Mouse (Mus musculus): ENCODE data around the gene Cnnm1. TPM values are rescaled to one million over a fixed set of nuclear protein-coding genes. Genes with fewer than 3 reads are reported as not detected.
A peak's percentile ranks its signal among the peaks of the same experiment; 100 is the strongest.
"Not testable (repeated sequence)": the region's sequence is repeated elsewhere in the genome, so short reads cannot be mapped to it uniquely, and the experiment has no call there.

The Cnnm1 gene
- total and polyA plus RNA-seq, 3 experiments = 2.8 to 14.5 (median 2.8) TPM

GRCm38 (mm10) chr19:43478891-43479290 lies 38.7 kb downstream of the Cnnm1 start:
- peaks cover 75% of the 10 kb centered on the region for H3K36me3 ChIP-seq (replicated peaks)
- no peaks in the 10 kb centered on the region for H3K27me3 ChIP-seq (ENCODE audit: insufficient read depth, low read length)
- no peak overlapping the region for H3K4me3 ChIP-seq (ENCODE audit: low read depth, low read length)
- ATAC-seq (ENCODE audit: extremely low read depth, insufficient number of reproducible peaks, low FRiP score, poor library complexity, severe bottlenecking) = no peak
- peak; percentile 30 for DNase-seq (ENCODE audit: low spot score)
- TF ChIP-seq CTCF (IDR thresholded peaks at IDR 0.05; ENCODE audit: low read depth, low read length) (peak; percentile 92), TAL1 (conservative IDR thresholded peaks at IDR 0.05; ENCODE audit: low read depth, low read length) (no peak), GATA1 (IDR thresholded peaks at IDR 0.05; ENCODE audit: borderline replicate concordance, low read length) (no peak), GATA2 (IDR thresholded peaks at IDR 0.05; ENCODE audit: borderline replicate concordance, low read depth, low read length) (no peak), POLR2AphosphoS5 (IDR thresholded peaks at IDR 0.05; ENCODE audit: insufficient replicate concordance, low read depth, low read length) (no peak)
- H3K9me3 ChIP-seq (replicated peaks) = no peaks in the 10 kb centered on the region
- peaks cover 5% of the 10 kb centered on the region; the same call in 1 of the 2 replicates for H3K4me1 ChIP-seq (ENCODE audit: insufficient read depth, low read depth, low read length)

GRCm38 (mm10) chr19:43479431-43479830 lies 39.2 kb downstream of the Cnnm1 start:
- Histone ChIP-seq H3K36me3 (replicated peaks) (peaks cover 80% of the 10 kb centered on the region), H3K9me3 (replicated peaks) (no peaks in the 10 kb centered on the region), H3K4me3 (ENCODE audit: low read depth, low read length) (no peak overlapping the region), H3K27me3 (ENCODE audit: insufficient read depth, low read length) (no peaks in the 10 kb centered on the region), H3K4me1 (ENCODE audit: insufficient read depth, low read depth, low read length) (peaks cover 5% of the 10 kb centered on the region; the same call in 1 of the 2 replicates)
- DNase-seq (ENCODE audit: low spot score) = no peak
- ATAC-seq (ENCODE audit: extremely low read depth, insufficient number of reproducible peaks, low FRiP score, poor library complexity, severe bottlenecking) = no peak
- TF ChIP-seq GATA1 (IDR thresholded peaks at IDR 0.05; ENCODE audit: borderline replicate concordance, low read length) (no peak), GATA2 (IDR thresholded peaks at IDR 0.05; ENCODE audit: borderline replicate concordance, low read depth, low read length) (no peak), TAL1 (conservative IDR thresholded peaks at IDR 0.05; ENCODE audit: low read depth, low read length) (no peak), POLR2AphosphoS5 (IDR thresholded peaks at IDR 0.05; ENCODE audit: insufficient replicate concordance, low read depth, low read length) (no peak), CTCF (IDR thresholded peaks at IDR 0.05; ENCODE audit: low read depth, low read length) (no peak)

GRCm38 (mm10) chr19:43480512-43480911 lies 40.3 kb downstream of the Cnnm1 start:
- Histone ChIP-seq H3K9me3 (replicated peaks) (no peaks in the 10 kb centered on the region), H3K36me3 (replicated peaks) (peaks cover 81% of the 10 kb centered on the region), H3K4me3 (ENCODE audit: low read depth, low read length) (no peak overlapping the region), H3K4me1 (ENCODE audit: insufficient read depth, low read depth, low read length) (peaks cover 5% of the 10 kb centered on the region; the same call in 1 of the 2 replicates), H3K27me3 (ENCODE audit: insufficient read depth, low read length) (no peaks in the 10 kb centered on the region)
- DNase-seq (ENCODE audit: low spot score) (no peak), ATAC-seq (ENCODE audit: extremely low read depth, insufficient number of reproducible peaks, low FRiP score, poor library complexity, severe bottlenecking) (no peak)
- TF ChIP-seq GATA1 (IDR thresholded peaks at IDR 0.05; ENCODE audit: borderline replicate concordance, low read length) (no peak), POLR2AphosphoS5 (IDR thresholded peaks at IDR 0.05; ENCODE audit: insufficient replicate concordance, low read depth, low read length) (no peak), CTCF (IDR thresholded peaks at IDR 0.05; ENCODE audit: low read depth, low read length) (no peak), TAL1 (conservative IDR thresholded peaks at IDR 0.05; ENCODE audit: low read depth, low read length) (no peak), GATA2 (IDR thresholded peaks at IDR 0.05; ENCODE audit: borderline replicate concordance, low read depth, low read length) (no peak)

DNA sequence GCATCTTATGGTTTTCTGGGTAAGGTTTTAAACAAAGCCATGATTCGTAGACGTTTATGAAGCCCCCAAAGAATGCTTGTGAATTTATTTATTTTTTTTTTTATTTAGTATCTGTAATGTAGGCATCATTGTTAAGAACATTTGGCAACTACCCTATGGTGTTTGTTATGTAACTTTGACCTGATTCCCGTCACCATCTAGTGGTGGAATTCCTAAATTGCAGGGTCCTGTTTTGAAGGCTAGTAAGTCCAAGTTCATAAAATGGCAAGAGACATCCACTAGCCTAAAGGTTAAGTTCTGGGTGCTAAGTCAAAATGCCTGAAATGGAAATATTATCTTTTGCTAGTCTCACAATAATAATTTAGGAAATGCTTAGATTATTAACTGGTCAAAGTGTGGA lies 47.2 kb downstream of the Cnnm1 start:
- Histone ChIP-seq H3K4me1 (ENCODE audit: insufficient read depth, low read depth, low read length) (no peaks in the 10 kb centered on the region), H3K36me3 (replicated peaks) (peaks cover 84% of the 10 kb centered on the region), H3K9me3 (replicated peaks) (no peaks in the 10 kb centered on the region), H3K27me3 (ENCODE audit: insufficient read depth, low read length) (no peaks in the 10 kb centered on the region), H3K4me3 (ENCODE audit: low read depth, low read length) (no peak overlapping the region)
- DNase-seq (ENCODE audit: low spot score) (no peak), ATAC-seq (ENCODE audit: extremely low read depth, insufficient number of reproducible peaks, low FRiP score, poor library complexity, severe bottlenecking) (no peak; the same call in 1 of the 2 replicates)
- TF ChIP-seq GATA1 (IDR thresholded peaks at IDR 0.05; ENCODE audit: borderline replicate concordance, low read length) = no peak
- TF ChIP-seq TAL1 (conservative IDR thresholded peaks at IDR 0.05; ENCODE audit: low read depth, low read length) = no peak
- no peak for TF ChIP-seq GATA2 (IDR thresholded peaks at IDR 0.05; ENCODE audit: borderline replicate concordance, low read depth, low read length)
- no peak for TF ChIP-seq CTCF (IDR thresholded peaks at IDR 0.05; ENCODE audit: low read depth, low read length)
- no peak for TF ChIP-seq POLR2AphosphoS5 (IDR thresholded peaks at IDR 0.05; ENCODE audit: insufficient replicate concordance, low read depth, low read length)

DNA sequence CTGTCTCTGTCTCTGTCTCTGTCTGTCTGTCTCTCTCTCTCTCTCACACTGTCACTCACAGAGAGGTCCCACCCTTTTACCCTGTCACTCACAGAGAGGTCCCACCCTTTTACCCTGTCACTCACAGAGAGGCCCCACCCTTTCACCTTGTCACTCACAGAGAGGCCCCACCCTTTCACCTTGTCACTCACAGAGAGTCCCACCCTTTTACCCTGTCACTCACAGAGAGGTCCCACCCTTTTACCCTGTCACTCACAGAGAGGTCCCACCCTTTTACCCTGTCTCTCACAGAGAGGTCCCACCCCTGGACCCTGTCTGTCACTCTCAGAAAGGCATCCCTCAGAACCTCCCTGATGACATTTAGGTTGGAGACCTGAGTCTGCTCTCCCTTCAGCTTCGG lies 53.1 kb downstream of the Cnnm1 start:
- not testable (repeated sequence) for H3K4me3 ChIP-seq (ENCODE audit: low read depth, low read length); H3K9me3 ChIP-seq (replicated peaks); ATAC-seq (ENCODE audit: extremely low read depth, insufficient number of reproducible peaks, low FRiP score, poor library complexity, severe bottlenecking); H3K27me3 ChIP-seq (ENCODE audit: insufficient read depth, low read length); DNase-seq (ENCODE audit: low spot score); H3K4me1 ChIP-seq (ENCODE audit: insufficient read depth, low read depth, low read length)
- peaks cover 93% of the 10 kb centered on the region for H3K36me3 ChIP-seq (replicated peaks)

GRCm38 (mm10) chr19:43493878-43494277 lies 53.6 kb downstream of the Cnnm1 start:
- no peaks in the 10 kb centered on the region for H3K9me3 ChIP-seq (replicated peaks)
- H3K36me3 ChIP-seq (replicated peaks) = peaks cover 92% of the 10 kb centered on the region
- DNase-seq (ENCODE audit: low spot score) (no peak), ATAC-seq (ENCODE audit: extremely low read depth, insufficient number of reproducible peaks, low FRiP score, poor library complexity, severe bottlenecking) (no peak)
- no peaks in the 10 kb centered on the region for H3K27me3 ChIP-seq (ENCODE audit: insufficient read depth, low read length)
- no peak for TF ChIP-seq GATA2 (IDR thresholded peaks at IDR 0.05; ENCODE audit: borderline replicate concordance, low read depth, low read length)
- no peak for TF ChIP-seq POLR2AphosphoS5 (IDR thresholded peaks at IDR 0.05; ENCODE audit: insufficient replicate concordance, low read depth, low read length)
- no peak for TF ChIP-seq CTCF (IDR thresholded peaks at IDR 0.05; ENCODE audit: low read depth, low read length)
- no peak for TF ChIP-seq GATA1 (IDR thresholded peaks at IDR 0.05; ENCODE audit: borderline replicate concordance, low read length)
- TF ChIP-seq TAL1 (conservative IDR thresholded peaks at IDR 0.05; ENCODE audit: low read depth, low read length) = no peak
- no peak overlapping the region for H3K4me3 ChIP-seq (ENCODE audit: low read depth, low read length)
- H3K4me1 ChIP-seq (ENCODE audit: insufficient read depth, low read depth, low read length) = no peaks in the 10 kb centered on the region

- TF ChIP-seq POLR2AphosphoS5 (IDR thresholded peaks at IDR 0.05; ENCODE audit: insufficient replicate concordance, low read depth, low read length) (no peak), GATA2 (IDR thresholded peaks at IDR 0.05; ENCODE audit: borderline replicate concordance, low read depth, low read length) (no peak), GATA1 (IDR thresholded peaks at IDR 0.05; ENCODE audit: borderline replicate concordance, low read length) (no peak), CTCF (IDR thresholded peaks at IDR 0.05; ENCODE audit: low read depth, low read length) (no peak), TAL1 (conservative IDR thresholded peaks at IDR 0.05; ENCODE audit: low read depth, low read length) (no peak)
- H3K9me3 ChIP-seq (replicated peaks) = no peaks in the 10 kb centered on the region
- ATAC-seq (ENCODE audit: extremely low read depth, insufficient number of reproducible peaks, low FRiP score, poor library complexity, severe bottlenecking) (no peak), DNase-seq (ENCODE audit: low spot score) (no peak)
- H3K27me3 ChIP-seq (ENCODE audit: insufficient read depth, low read length) = no peaks in the 10 kb centered on the region
- H3K4me3 ChIP-seq (ENCODE audit: low read depth, low read length) = no peak overlapping the region
- peaks cover 92% of the 10 kb centered on the region for H3K36me3 ChIP-seq (replicated peaks)
- no peaks in the 10 kb centered on the region for H3K4me1 ChIP-seq (ENCODE audit: insufficient read depth, low read depth, low read length)
Observed at GRCm38 (mm10) chr19:43494914-43495313, 54.7 kb downstream of the Cnnm1 start.

All from G1E (cell line).